Mouse (Mus musculus) myocyte (in vitro differentiated cells): ENCODE data around the gene Aldh3b1.
"Not testable (repeated sequence)": the region's sequence is repeated elsewhere in the genome, so short reads cannot be mapped to it uniquely, and the experiment has no call there.

Experiments used
- E2F4 ChIP-seq: IDR thresholded peaks from one replicate; pipeline ENCODE4 v1.6.1; 2011; ENCODE audit warnings: mild to moderate bottlenecking, control low read depth, moderate library complexity; ENCODE audit not compliant: insufficient read depth
- MAX ChIP-seq: IDR thresholded peaks from one replicate; pipeline ENCODE4 v1.6.1; 2011; ENCODE audit warnings: low read depth, mild to moderate bottlenecking, control low read depth
- POLR2A ChIP-seq: IDR thresholded peaks from one replicate; pipeline ENCODE4 v1.6.1; 2011; ENCODE audit warnings: low read depth, mild to moderate bottlenecking, control low read depth, moderate library complexity; ENCODE audit not compliant: insufficient read length
- POLR2AphosphoS2 ChIP-seq: IDR thresholded peaks from one replicate; pipeline ENCODE4 v1.6.1; 2011; ENCODE audit warnings: low read depth, control low read depth; ENCODE audit not compliant: insufficient read length
- USF1 ChIP-seq: IDR thresholded peaks from one replicate; pipeline ENCODE4 v1.6.1; 2011; ENCODE audit warnings: low read depth, mild to moderate bottlenecking, control low read depth, moderate library complexity

GRCm38 (mm10) chr19:3961805-3962204 lies 32.2 kb upstream of the Aldh3b1 start:
- TF ChIP-seq POLR2A, POLR2AphosphoS2, USF1, MAX, E2F4: not testable (repeated sequence)
